Mouse (Mus musculus) MEL (cell line): ENCODE data around the gene Palm3. TPM values are rescaled to one million over a fixed set of nuclear protein-coding genes. Genes with fewer than 3 reads are reported as not detected.
A peak's percentile ranks its signal among the peaks of the same experiment; 100 is the strongest.

Experiments used
- DNase-seq: peaks from one replicate; pipeline ENCODE4 v3.0.0; 2011; ENCODE audit warnings: low read depth, low spot score
- H3K27ac ChIP-seq: 2 replicates; pipeline ENCODE4 v1.5.1; 2012; ENCODE audit warnings: low read depth, mild to moderate bottlenecking, control low read depth, low read length, moderate library complexity; ENCODE audit not compliant: control insufficient read depth
- H3K27me3 ChIP-seq, 2 experiments: fragments of 150-350 bp in 1 of 2; sonication (generic) in 1 of 2; 2 replicates each; pipeline ENCODE4 v1.6.1; 2012; ENCODE audit warnings: low read length in 2 of 2, mild to moderate bottlenecking in 2 of 2, improper control_type of control experiment in 1 of 2, moderate library complexity in 1 of 2; ENCODE audit not compliant: insufficient read depth in 2 of 2, control insufficient read depth in 1 of 2
- H3K36me3 ChIP-seq, 2 experiments: 2 replicates each; pipeline ENCODE4 v1.6.1; 2012 to 2014; ENCODE audit warnings: low read length in 2 of 2, improper control_type of control experiment in 1 of 2, inconsistent platforms in 1 of 2, mild to moderate bottlenecking in 1 of 2; ENCODE audit not compliant: insufficient read depth in 2 of 2, control insufficient read depth in 1 of 2
- H3K4me1 ChIP-seq, 2 experiments: fragments of 150-350 bp in 1 of 2; sonication (generic) in 1 of 2; 2 replicates each; pipeline ENCODE4 v1.6.1; 2012; ENCODE audit warnings: low read length in 2 of 2, improper control_type of control experiment in 1 of 2, mild to moderate bottlenecking in 1 of 2; ENCODE audit not compliant: insufficient read depth in 2 of 2, control insufficient read depth in 1 of 2
- H3K4me3 ChIP-seq, 2 experiments: fragments of 150-350 bp in 1 of 2; sonication (generic) in 1 of 2; 2 replicates each; pipeline ENCODE4 v1.5.1; 2012; ENCODE audit warnings: low read depth in 2 of 2, low read length in 2 of 2, mild to moderate bottlenecking in 2 of 2, moderate library complexity in 2 of 2, control low read depth in 1 of 2, improper control_type of control experiment in 1 of 2; ENCODE audit not compliant: control insufficient read depth in 1 of 2, insufficient read depth in 1 of 2
- H3K79me2 ChIP-seq: 2 replicates; pipeline ENCODE4 v1.6.1; 2012; ENCODE audit warnings: mild to moderate bottlenecking, low read length, moderate library complexity; ENCODE audit not compliant: control insufficient read depth, poor library complexity, insufficient read depth
- H3K9ac ChIP-seq: 2 replicates; pipeline ENCODE4 v1.6.1; 2012; ENCODE audit warnings: low read depth, mild to moderate bottlenecking, control low read depth, low read length, moderate library complexity; ENCODE audit not compliant: control insufficient read depth, poor library complexity, severe bottlenecking
- H3K9me3 ChIP-seq: fragments of 150-350 bp; sonication (generic); replicated peaks from 2 replicates; pipeline ENCODE4 v1.6.1; 2012; ENCODE audit warnings: mild to moderate bottlenecking, low read length, improper control_type of control experiment, moderate library complexity; ENCODE audit not compliant: insufficient read depth
- BHLHE40 ChIP-seq: IDR thresholded peaks from 2 replicates; pipeline ENCODE4 v1.6.1; 2012; ENCODE audit warnings: low read depth, mild to moderate bottlenecking, inconsistent platforms, low read length, improper control_type of control experiment, borderline replicate concordance
- CHD1 ChIP-seq: IDR thresholded peaks from 2 replicates; pipeline ENCODE4 v1.6.1; 2012; ENCODE audit warnings: low read depth, mild to moderate bottlenecking, inconsistent platforms, low read length, improper control_type of control experiment
- CTCF ChIP-seq, 3 experiments: IDR thresholded peaks in 2 of 3; conservative IDR thresholded peaks in 1 of 3; 2 replicates each; pipeline ENCODE4 v1.5.1; 2011 to 2012; ENCODE audit warnings: low read length in 3 of 3, low read depth in 2 of 3, mild to moderate bottlenecking in 2 of 3, improper control_type of control experiment in 1 of 3, inconsistent platforms in 1 of 3, mixed read lengths in 1 of 3, moderate library complexity in 1 of 3; ENCODE audit not compliant: control insufficient read depth in 1 of 3, insufficient read depth in 1 of 3, poor library complexity in 1 of 3, severe bottlenecking in 1 of 3
- ELF1 ChIP-seq: IDR thresholded peaks from 2 replicates; pipeline ENCODE4 v1.6.1; 2014; ENCODE audit warnings: low read depth, mild to moderate bottlenecking, inconsistent platforms, low read length, improper control_type of control experiment, moderate library complexity
- EP300 ChIP-seq, 2 experiments: IDR thresholded peaks; 2 replicates each; pipeline ENCODE4 v1.6.1; 2011; ENCODE audit warnings: improper control_type of control experiment in 2 of 2, low read length in 2 of 2, low read depth in 1 of 2, mild to moderate bottlenecking in 1 of 2
- GATA1 ChIP-seq: IDR thresholded peaks from 2 replicates; pipeline ENCODE4 v1.6.1; 2011; ENCODE audit warnings: low read depth, low read length, improper control_type of control experiment
- JUND ChIP-seq: IDR thresholded peaks from 2 replicates; pipeline ENCODE4 v1.6.1; 2011; ENCODE audit warnings: low read depth, mild to moderate bottlenecking, improper control_type of control experiment, low read length
- MEF2A ChIP-seq: IDR thresholded peaks from 2 replicates; pipeline ENCODE4 v1.6.1; 2014; ENCODE audit warnings: low read depth, mild to moderate bottlenecking, inconsistent platforms, low read length, improper control_type of control experiment; ENCODE audit not compliant: poor library complexity, insufficient replicate concordance, severe bottlenecking; ENCODE audit errors: extremely low read depth
- NELFE ChIP-seq: IDR thresholded peaks from 2 replicates; pipeline ENCODE4 v1.6.1; 2011; ENCODE audit warnings: low read depth, low read length, improper control_type of control experiment
- NRF1 ChIP-seq: IDR thresholded peaks from 2 replicates; pipeline ENCODE4 v1.6.1; 2014; ENCODE audit warnings: low read depth, mild to moderate bottlenecking, inconsistent platforms, low read length, improper control_type of control experiment, moderate library complexity; ENCODE audit not compliant: poor library complexity, insufficient read depth, severe bottlenecking
- POLR2A ChIP-seq, 2 experiments: IDR thresholded peaks; 2 replicates each; pipeline ENCODE4 v1.6.1; 2011 to 2012; ENCODE audit warnings: low read length in 2 of 2, mild to moderate bottlenecking in 2 of 2, control low read depth in 1 of 2, improper control_type of control experiment in 1 of 2, low read depth in 1 of 2, moderate library complexity in 1 of 2; ENCODE audit not compliant: control insufficient read depth in 1 of 2, insufficient read depth in 1 of 2, poor library complexity in 1 of 2
- SMC3 ChIP-seq: IDR thresholded peaks from 2 replicates; pipeline ENCODE4 v1.6.1; 2011; ENCODE audit warnings: low read depth, low read length, improper control_type of control experiment
- TAL1 ChIP-seq: IDR thresholded peaks from 2 replicates; pipeline ENCODE4 v1.6.1; 2012; ENCODE audit warnings: mild to moderate bottlenecking, inconsistent platforms, low read length, moderate library complexity, mixed read lengths
- TCF12 ChIP-seq: IDR thresholded peaks from 2 replicates; pipeline ENCODE4 v1.6.1; 2014; ENCODE audit warnings: low read depth, mild to moderate bottlenecking, inconsistent platforms, low read length, improper control_type of control experiment, moderate library complexity
- USF2 ChIP-seq, 2 experiments: IDR thresholded peaks; 2 replicates each; pipeline ENCODE4 v1.6.1; 2011 to 2012; ENCODE audit warnings: improper control_type of control experiment in 2 of 2, low read length in 2 of 2, borderline replicate concordance in 1 of 2, inconsistent platforms in 1 of 2, low read depth in 1 of 2, mild to moderate bottlenecking in 1 of 2; ENCODE audit not compliant: insufficient read depth in 1 of 2
- ZC3H11A ChIP-seq: IDR thresholded peaks from 2 replicates; pipeline ENCODE4 v1.6.1; 2012; ENCODE audit warnings: low read depth, mild to moderate bottlenecking, inconsistent platforms, low read length, improper control_type of control experiment
- ZKSCAN1 ChIP-seq: IDR thresholded peaks from 2 replicates; pipeline ENCODE4 v1.6.1; 2012; ENCODE audit warnings: low read depth, mild to moderate bottlenecking, inconsistent platforms, low read length, improper control_type of control experiment, moderate library complexity
- ZNF384 ChIP-seq: IDR thresholded peaks from 2 replicates; pipeline ENCODE4 v1.6.1; 2012; ENCODE audit warnings: low read depth, mild to moderate bottlenecking, inconsistent platforms, low read length, improper control_type of control experiment
- polyA plus RNA-seq, 2 experiments: library from polyadenylated mRNA; stranded (reverse) in 1 of 2; unstranded in 1 of 2; fragments of >175 nt in 1 of 2; fragments of >200 nt in 1 of 2; gene quantifications; 2 replicates each; pipeline versions ENCODE4 v1.2.1 to v1.2.4; 2012; ENCODE audit warnings: low replicate concordance in 2 of 2, low read depth in 1 of 2; ENCODE audit not compliant: insufficient read length in 2 of 2, insufficient read depth in 1 of 2, missing spikeins in 1 of 2
- total RNA-seq: library from RNA; depleted of rRNA; stranded (reverse); fragments of 300-350 nt; gene quantifications from 2 replicates; pipeline ENCODE4 v1.2.3, GENCODE M21; 2012

The Palm3 gene
- total and polyA plus RNA-seq, 3 experiments = 0.65 to 3.6 TPM; not detected in 1

- Histone ChIP-seq H3K27me3 (no peaks in the 10 kb centered on the region), H3K36me3 (peaks cover 2 to 13% of the 10 kb centered on the region in 2 experiments; a peak in 3 of 4 replicates), H3K9ac (no peak overlapping the region)
- no peak for DNase-seq
- TF ChIP-seq TAL1 (peak; percentile 24; the same call in 1 of the 2 replicates), USF2 (IDR thresholded peaks at IDR 0.05; ENCODE audit: borderline replicate concordance in 1 of 2, insufficient read depth in 1 of 2, low read depth in 1 of 2, low read length in 2 of 2) (no peak), TCF12 (0 out of 2 replicates have a peak, but pooled peaks have one; percentile 20), JUND (no peak), NRF1 (no peak), POLR2A (IDR thresholded peaks at IDR 0.05; ENCODE audit: control insufficient read depth in 1 of 2, insufficient read depth in 1 of 2, low read depth in 1 of 2, low read length in 2 of 2, poor library complexity in 1 of 2) (no peak), EP300 (IDR thresholded peaks at IDR 0.05; ENCODE audit: low read depth in 1 of 2, low read length in 2 of 2) (peak in 1 of 2 experiments; percentile 25; a peak in 1 of 4 replicates), GATA1 (no peak), NELFE (no peak), ZC3H11A (no peak), CTCF (IDR thresholded peaks at IDR 0.05 in 2 of 3, conservative IDR thresholded peaks at IDR 0.05 in 1 of 3; ENCODE audit: control insufficient read depth in 1 of 3, insufficient read depth in 1 of 3, low read depth in 2 of 3, low read length in 3 of 3, poor library complexity in 1 of 3, severe bottlenecking in 1 of 3) (no peak), ELF1 (no peak), CHD1 (no peak), MEF2A (no peak), SMC3 (no peak)
- TF ChIP-seq, all 39 proteins: peak for 3
- Histone ChIP-seq H3K79me2 (peaks cover 3% of the 10 kb centered on the region; the same call in 1 of the 2 replicates), H3K4me1 (peaks cover 10 to 12% of the 10 kb centered on the region in 2 experiments), H3K9me3 (no peaks in the 10 kb centered on the region), H3K4me3 (no peak overlapping the region), H3K27ac (no peak overlapping the region)
Observed at GRCm38 (mm10) chr8:83992488-83992887, 28.8 kb upstream of the Palm3 start.

GRCm38 (mm10) chr8:83994030-83994429 lies 27.2 kb upstream of the Palm3 start:
- H3K36me3 ChIP-seq = peaks cover 0 to 8% of the 10 kb centered on the region in 2 experiments; a peak in 3 of 4 replicates
- TF ChIP-seq ZKSCAN1 (no peak), ZNF384 (peak; percentile 87), BHLHE40 (no peak)
- peaks cover 14% of the 10 kb centered on the region for H3K79me2 ChIP-seq
- peaks cover 8 to 13% of the 10 kb centered on the region in 2 experiments for H3K4me1 ChIP-seq
- no peak for DNase-seq
- H3K27me3 ChIP-seq = no peaks in the 10 kb centered on the region
- no peak overlapping the region for H3K9ac ChIP-seq
- no peaks in the 10 kb centered on the region for H3K9me3 ChIP-seq
- H3K27ac ChIP-seq = no peak overlapping the region
- H3K4me3 ChIP-seq = no peak overlapping the region
